Mouse (Mus musculus) bone marrow macrophage, adult 2 months (primary cell): ENCODE data around the gene Las1l. TPM values are rescaled to one million over a fixed set of nuclear protein-coding genes. Genes with fewer than 3 reads are reported as not detected.

Experiments used
- H3K27ac ChIP-seq: 2 replicates; pipeline ENCODE4 v1.5.1; 2012; ENCODE audit warnings: low read depth, low read length; ENCODE audit not compliant: insufficient read depth
- H3K4me1 ChIP-seq: 2 replicates; pipeline ENCODE4 v1.6.1; 2012; ENCODE audit warnings: low read length; ENCODE audit not compliant: control insufficient read depth, insufficient read depth
- H3K4me3 ChIP-seq: 2 replicates; pipeline ENCODE4 v1.5.1; 2012; ENCODE audit warnings: mild to moderate bottlenecking, low read length, moderate library complexity; ENCODE audit not compliant: insufficient read depth
- CTCF ChIP-seq: IDR thresholded peaks from 2 replicates; pipeline ENCODE4 v1.5.1; 2012; ENCODE audit warnings: low read depth, mild to moderate bottlenecking, low read length, moderate library complexity
- POLR2A ChIP-seq: IDR thresholded peaks from 2 replicates; pipeline ENCODE4 v1.6.1; 2012; ENCODE audit warnings: mild to moderate bottlenecking, low read depth, low read length, borderline replicate concordance
- polyA plus RNA-seq: library from polyadenylated mRNA; stranded (reverse); fragments of >200 nt; gene quantifications from 2 replicates; pipeline ENCODE4 v1.2.4, GENCODE M21; 2012; ENCODE audit not compliant: missing spikeins, insufficient read depth, insufficient read length

Las1l gene
- polyA plus RNA-seq, 1 experiment: 17.4 TPM

DNA sequence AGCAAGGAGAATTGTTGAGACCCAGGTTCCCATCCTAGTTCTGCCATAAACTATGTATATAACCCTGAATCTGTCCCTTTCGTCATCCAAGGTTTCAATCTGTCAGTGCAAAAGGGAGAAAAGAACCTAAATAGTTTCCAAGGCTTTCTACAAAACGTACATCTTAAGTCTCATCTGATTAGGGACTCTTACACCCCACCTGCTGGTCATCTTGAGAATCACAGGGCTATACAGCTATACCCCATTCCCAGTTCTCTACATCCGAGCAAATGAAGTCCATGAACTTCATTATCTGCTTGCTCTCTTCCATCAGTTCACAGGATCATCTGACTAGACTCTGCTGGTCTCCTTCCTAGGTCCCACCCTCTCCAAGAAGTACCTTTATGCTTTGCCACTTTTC, 6.0 kb downstream of the Las1l start:
- Histone ChIP-seq H3K27ac (no peak overlapping the region), H3K4me3 (no peak overlapping the region), H3K4me1 (no peaks in the 10 kb centered on the region)
- no peak for TF ChIP-seq CTCF
- no peak for TF ChIP-seq POLR2A

DNA sequence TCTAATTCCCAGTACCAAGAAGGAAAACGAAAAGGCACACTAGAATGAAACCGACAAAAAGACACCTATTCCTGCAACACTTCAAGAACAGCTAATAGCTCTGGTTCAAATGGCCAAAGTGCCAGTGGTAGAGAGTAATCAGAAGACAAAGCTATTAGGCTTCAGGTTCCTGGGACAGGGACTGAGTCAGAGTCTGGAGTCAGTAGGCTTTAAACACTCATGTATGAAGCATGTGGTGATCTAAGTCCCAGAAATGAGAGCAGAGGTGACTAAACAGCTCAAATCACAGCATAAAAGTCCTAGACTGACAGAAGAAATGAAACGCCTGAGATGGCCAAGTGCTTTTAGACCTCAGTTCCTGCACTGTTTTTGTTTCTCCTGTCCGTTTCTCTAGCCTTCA, 8.6 kb downstream of the Las1l start:
- Histone ChIP-seq H3K4me3 (no peak overlapping the region), H3K4me1 (no peaks in the 10 kb centered on the region), H3K27ac (no peak overlapping the region)
- TF ChIP-seq CTCF: no peak
- TF ChIP-seq POLR2A: no peak

DNA sequence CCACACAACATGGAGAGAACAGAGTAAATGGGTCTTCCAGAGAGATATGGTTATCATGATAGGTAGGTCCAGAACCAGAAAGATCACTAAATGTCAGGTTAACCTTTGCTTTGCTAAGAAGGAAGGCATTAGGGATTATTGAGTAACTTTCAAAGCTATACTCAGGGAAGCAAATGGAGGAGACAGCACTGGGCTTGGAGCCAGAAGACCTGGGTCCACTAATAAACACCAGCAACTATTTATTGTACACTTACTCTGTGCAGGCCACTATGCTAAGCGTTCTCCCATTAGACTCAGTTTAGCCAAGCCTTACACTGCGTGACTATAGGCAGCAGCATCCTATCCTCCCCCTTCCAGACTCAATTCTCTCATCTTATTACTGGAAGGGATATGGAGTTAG, 11.3 kb downstream of the Las1l start:
- Histone ChIP-seq H3K4me3 (no peak overlapping the region), H3K27ac (no peak overlapping the region), H3K4me1 (no peaks in the 10 kb centered on the region)
- no peak for TF ChIP-seq POLR2A
- no peak for TF ChIP-seq CTCF

DNA sequence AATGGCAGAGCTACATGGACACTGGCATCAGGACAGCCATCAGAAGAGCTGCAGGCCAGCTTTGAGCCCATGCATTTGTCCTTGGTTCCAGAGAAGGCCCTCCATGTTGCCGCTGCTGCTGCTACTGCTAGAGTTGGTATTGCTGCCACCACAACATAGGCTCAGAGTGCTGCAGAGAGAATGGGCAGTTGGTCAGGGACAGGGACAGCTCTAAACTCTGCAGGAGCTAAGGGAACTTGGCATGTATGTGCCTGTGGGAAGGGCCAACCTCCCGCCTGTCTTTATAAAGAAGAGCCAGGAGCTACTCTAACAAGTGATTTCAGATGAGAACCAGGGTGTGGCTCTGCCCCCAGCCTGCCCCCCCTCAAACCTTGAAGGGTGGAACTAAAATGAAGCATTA, 21.3 kb downstream of the Las1l start:
- TF ChIP-seq CTCF: no peak
- TF ChIP-seq POLR2A: no peak
- no peaks in the 10 kb centered on the region for H3K4me1 ChIP-seq
- no peak overlapping the region for H3K4me3 ChIP-seq
- H3K27ac ChIP-seq: no peak overlapping the region

DNA sequence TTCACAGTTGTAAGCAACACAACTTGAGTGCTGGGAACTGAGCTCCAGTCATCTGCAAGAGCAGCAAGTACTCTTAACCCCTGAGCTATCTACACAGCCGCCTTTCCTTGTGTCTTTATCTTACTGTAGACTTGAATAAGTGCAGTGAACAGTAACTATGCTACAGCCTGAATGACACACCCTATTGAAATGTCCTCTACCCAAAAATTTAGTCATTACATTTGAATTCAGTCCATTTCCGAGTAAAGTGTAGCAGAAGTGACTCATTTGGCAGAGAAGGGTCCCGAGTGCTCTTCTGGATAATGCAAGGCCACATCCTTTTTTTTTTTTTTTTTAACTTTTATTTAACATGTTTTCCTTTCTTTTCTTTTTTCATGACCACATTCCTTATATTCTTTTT, 54.0 kb downstream of the Las1l start:
- TF ChIP-seq CTCF: no peak
- TF ChIP-seq POLR2A: no peak
- Histone ChIP-seq H3K4me1 (no peaks in the 10 kb centered on the region), H3K27ac (no peak overlapping the region), H3K4me3 (no peak overlapping the region)

Other genes starting within 250 kb of the Las1l start
- gene Zc3h12b, start 245.3 kb downstream of the Las1l start, polyA plus RNA-seq: 0.23 TPM in 1 of 2 replicates, not detected in the other
- 426 and 464 TPM in 2 replicates for gene Msn, start 139.1 kb upstream of the Las1l start, polyA plus RNA-seq